ENCODE assay signal across 22 mouse cellular contexts in genomic region chr4:42972952-42973351, GRCm38 (mm10). TPM values are rescaled to one million over a fixed set of nuclear protein-coding genes. Genes with fewer than 3 reads are reported as not detected.
DNase-seq lines count a peak whose midpoint lies in the region; ATAC-seq and TF ChIP-seq lines count a peak whose summit lies in the region.
"Had no signal": no experiment of that assay in that cellular context is flagged by ENCODE, and none has a peak within 500 bp of the region (broad histone marks: within the 10 kb centered on the region; RNA-seq: fewer than 3 reads in every experiment).

No protein-coding gene starts in this region.

- H3K4me2 ChIP-seq in kidney, embryonic 15.5 days, result no peak overlapping the region
- H3K4me2 ChIP-seq in lung, embryonic 16.5 days (ENCODE audit: low read depth, low read length), result no peak overlapping the region
- H3K4me2 ChIP-seq: embryonic facial prominence, embryonic 13.5 days; embryonic facial prominence, embryonic 15.5 days; forebrain, embryonic 12.5 days had no signal

- no peak overlapping the region for H3K27ac ChIP-seq in kidney, embryonic 15.5 days
- H3K27ac ChIP-seq in kidney, adult 2 months (ENCODE audit: insufficient read depth, low read depth, low read length), result no peak overlapping the region
- no peak overlapping the region for H3K27ac ChIP-seq in lung, embryonic 16.5 days (ENCODE audit: low read length)
- H3K27ac ChIP-seq: embryonic facial prominence, embryonic 13.5 days; embryonic facial prominence, embryonic 15.5 days; forebrain, embryonic 10.5 days; forebrain, embryonic 12.5 days had no signal

- peaks cover 21% of the 10 kb centered on the region for H3K36me3 ChIP-seq in kidney, embryonic 15.5 days
- H3K36me3 ChIP-seq in kidney, adult 2 months (ENCODE audit: control insufficient read depth, insufficient read depth, low read length), result no peaks in the 10 kb centered on the region
- 0 out of 2 replicates have a peak, but pooled peaks cover under 1% of the 10 kb centered on the region for H3K36me3 ChIP-seq in lung, embryonic 16.5 days (ENCODE audit: control insufficient read depth, insufficient read depth, low read length)
- H3K36me3 ChIP-seq: embryonic facial prominence, embryonic 15.5 days had no signal

- no peak overlapping the region for H3K4me3 ChIP-seq in kidney, embryonic 15.5 days (replicated peaks)
- H3K4me3 ChIP-seq in kidney, adult 2 months (ENCODE audit: insufficient read depth, low read depth, low read length), result no peak overlapping the region
- no peak overlapping the region for H3K4me3 ChIP-seq in lung, embryonic 16.5 days (ENCODE audit: low read length)
- H3K4me3 ChIP-seq: embryonic facial prominence, embryonic 13.5 days; embryonic facial prominence, embryonic 15.5 days; erythroblast, embryonic 14.5 days; forebrain, embryonic 10.5 days; forebrain, embryonic 12.5 days had no signal

- no peak for TF ChIP-seq CTCF in kidney, adult 2 months (conservative IDR thresholded peaks at IDR 0.05; ENCODE audit: insufficient read depth, insufficient read length, low read depth, low read length)

- DNase-seq in kidney, adult 2 months, result no peak
- DNase-seq in lung, postnatal 10 days, result no peak
- DNase-seq: adrenal gland, adult 2 months; adrenal gland, postnatal 10 days; adrenal gland, postnatal 25 days; cerebellum, adult 11 months; cerebellum, adult 18-20 months; cerebellum, adult 8-10 months; cerebellum, adult 9-11 months; cerebellum, postnatal 14 days; cerebellum, postnatal 36 days; embryo, embryonic 11 days had no signal

- H3K27me3 ChIP-seq in kidney, embryonic 15.5 days, result no peaks in the 10 kb centered on the region
- H3K27me3 ChIP-seq in kidney, adult 2 months (replicated peaks; ENCODE audit: control insufficient read depth, insufficient read depth, low read length), result no peaks in the 10 kb centered on the region
- no peaks in the 10 kb centered on the region for H3K27me3 ChIP-seq in lung, embryonic 16.5 days (ENCODE audit: control insufficient read depth, insufficient read depth, low read depth, low read length)
- H3K27me3 ChIP-seq: embryonic facial prominence, embryonic 13.5 days; embryonic facial prominence, embryonic 15.5 days; forebrain, embryonic 12.5 days had no signal

- no peaks in the 10 kb centered on the region for H3K9me3 ChIP-seq in kidney, embryonic 15.5 days (replicated peaks)
- no peaks in the 10 kb centered on the region for H3K9me3 ChIP-seq in lung, embryonic 16.5 days (ENCODE audit: control insufficient read depth, low read length)
- H3K9me3 ChIP-seq: embryonic facial prominence, embryonic 13.5 days; embryonic facial prominence, embryonic 15.5 days; forebrain, embryonic 10.5 days; forebrain, embryonic 12.5 days had no signal

- ATAC-seq in kidney, embryonic 15.5 days (replicated peaks; ENCODE audit: low FRiP score), result 0 out of 2 replicates have a peak, but pooled peaks have one; percentile 22
- 0 out of 2 replicates have a peak, but pooled peaks have one; percentile 20 for ATAC-seq in lung, embryonic 16.5 days (ENCODE audit: low read depth)
- ATAC-seq: forebrain, embryonic 14.5 days; forebrain, embryonic 16.5 days had no signal

- H3K4me1 ChIP-seq in kidney, embryonic 15.5 days, result no peaks in the 10 kb centered on the region
- no peaks in the 10 kb centered on the region for H3K4me1 ChIP-seq in kidney, adult 2 months (ENCODE audit: control insufficient read depth, insufficient read depth, low read length)
- no peaks in the 10 kb centered on the region for H3K4me1 ChIP-seq in lung, embryonic 16.5 days (replicated peaks; ENCODE audit: control insufficient read depth, insufficient read depth, low read length)
- H3K4me1 ChIP-seq: embryonic facial prominence, embryonic 13.5 days; embryonic facial prominence, embryonic 15.5 days; forebrain, embryonic 10.5 days; forebrain, embryonic 12.5 days had no signal

- no peak for TF ChIP-seq POLR2A in kidney, adult 2 months (IDR thresholded peaks at IDR 0.05; ENCODE audit: low read depth, low read length)

- no peak overlapping the region for H3K9ac ChIP-seq in kidney, embryonic 15.5 days
- no peak overlapping the region for H3K9ac ChIP-seq in lung, embryonic 16.5 days (ENCODE audit: low read length)
- H3K9ac ChIP-seq: embryonic facial prominence, embryonic 13.5 days; embryonic facial prominence, embryonic 15.5 days; forebrain, embryonic 12.5 days had no signal

- WGBS in kidney, embryonic 15.5 days, result 59% methylated on average over 4 of the region's 4 CpGs
- 76% methylated on average over 4 of the region's 4 CpGs for WGBS in kidney, adult 2 months
- WGBS in lung, embryonic 16.5 days, result 48% methylated on average over 4 of the region's 4 CpGs

RNA-seq across cellular contexts. Expression of gene 1700022I11Rik, which starts 3.5 kb away (rescaled TPM):
- polyA plus RNA-seq in kidney, embryonic 15.5 days (2015; fragmentation: Nextera tagmentation; extraction: Ambion mirVana), result 0.48 and 0.75 TPM in 2 replicates
- not detected in 2 replicates for polyA plus RNA-seq in kidney, adult 2 months (2012; rRNA removed)
- 0.44 and 0.53 TPM in 2 replicates for polyA plus RNA-seq in lung, embryonic 16.5 days (2015; fragmentation: Nextera tagmentation; extraction: Ambion mirVana)
- polyA plus RNA-seq: adrenal gland, adult 2 months; brain, embryonic 14.5 days; erythroblast, embryonic 14.5 days had no signal

RNA-seq across cellular contexts. Expression of gene Dnajb5, which starts 23.3 kb away (rescaled TPM):
- polyA plus RNA-seq in kidney, embryonic 15.5 days (2015; fragmentation: Nextera tagmentation; extraction: Ambion mirVana), result 6.9 and 10.0 TPM in 2 replicates
- 6.5 and 8.1 TPM in 2 replicates for polyA plus RNA-seq in kidney, adult 2 months (2012; rRNA removed)
- polyA plus RNA-seq in lung, embryonic 16.5 days (2015; fragmentation: Nextera tagmentation; extraction: Ambion mirVana), result 6.2 and 7.3 TPM in 2 replicates
- polyA plus RNA-seq: erythroblast, embryonic 14.5 days had no signal

RNA-seq across cellular contexts. Expression of gene Vcp, which starts 27.4 kb away (rescaled TPM):
- polyA plus RNA-seq in kidney, embryonic 15.5 days (2015; fragmentation: Nextera tagmentation; extraction: Ambion mirVana), result 547 and 571 TPM in 2 replicates
- polyA plus RNA-seq in kidney, adult 2 months (2012; rRNA removed), result 112 and 130 TPM in 2 replicates
- 482 and 519 TPM in 2 replicates for polyA plus RNA-seq in lung, embryonic 16.5 days (2015; fragmentation: Nextera tagmentation; extraction: Ambion mirVana)

RNA-seq across cellular contexts. Expression of gene Fancg, which starts 37.4 kb away (rescaled TPM):
- 15.2 and 17.2 TPM in 2 replicates for polyA plus RNA-seq in kidney, embryonic 15.5 days (2015; fragmentation: Nextera tagmentation; extraction: Ambion mirVana)
- 6.8 and 7.1 TPM in 2 replicates for polyA plus RNA-seq in kidney, adult 2 months (2012; rRNA removed)
- polyA plus RNA-seq in lung, embryonic 16.5 days (2015; fragmentation: Nextera tagmentation; extraction: Ambion mirVana), result 22.5 and 24.1 TPM in 2 replicates

RNA-seq across cellular contexts. Expression of gene Pigo, which starts 52.7 kb away (rescaled TPM):
- 23.5 and 27.6 TPM in 2 replicates for polyA plus RNA-seq in kidney, embryonic 15.5 days (2015; fragmentation: Nextera tagmentation; extraction: Ambion mirVana)
- polyA plus RNA-seq in kidney, adult 2 months (2012; rRNA removed), result 24.6 and 28.4 TPM in 2 replicates
- 21.8 and 24.8 TPM in 2 replicates for polyA plus RNA-seq in lung, embryonic 16.5 days (2015; fragmentation: Nextera tagmentation; extraction: Ambion mirVana)
